Mouse (Mus musculus): ENCODE results near the gene Ets1. TPM values are rescaled to one million over a fixed set of nuclear protein-coding genes. Genes with fewer than 3 reads are reported as not detected.

Ets1 gene
- polyA plus RNA-seq, 1 experiment from 2014 or later: 13.6 TPM

GRCm38 (mm10) chr9:32685793-32686558 is 50.0 kb downstream of the Ets1 start:
- no peak overlapping the region for H3K27ac ChIP-seq (ENCODE audit: low read depth, low read length)
- TF ChIP-seq CTCF (IDR thresholded peaks at IDR 0.05; ENCODE audit: low read depth): no peak
- H3K9me3 ChIP-seq (ENCODE audit: control insufficient read depth): no peaks in the 10 kb centered on the region
- no peaks in the 10 kb centered on the region for H3K36me3 ChIP-seq (ENCODE audit: control insufficient read depth, insufficient read depth)
- no peak for ATAC-seq
- no peak overlapping the region for H3K4me2 ChIP-seq (replicated peaks; ENCODE audit: low read depth)
- H3K4me3 ChIP-seq (ENCODE audit: low read depth, low read length): no peak overlapping the region
- no peaks in the 10 kb centered on the region; the same call in 1 of the 2 replicates for H3K27me3 ChIP-seq (replicated peaks; ENCODE audit: control insufficient read depth, insufficient read depth, low read length)
- WGBS: 46% methylated on average over 8 of the region's 8 CpGs
- no peaks in the 10 kb centered on the region for H3K4me1 ChIP-seq (replicated peaks; ENCODE audit: control insufficient read depth, insufficient read depth, low read length)
- no peak overlapping the region for H3K9ac ChIP-seq (ENCODE audit: low read depth, low read length)

GRCm38 (mm10) chr9:32688351-32688750 is 52.3 kb downstream of the Ets1 start:
- WGBS: 69% methylated on average over 2 of the region's 2 CpGs
- H3K27ac ChIP-seq (ENCODE audit: low read depth, low read length): no peak overlapping the region
- TF ChIP-seq CTCF (IDR thresholded peaks at IDR 0.05; ENCODE audit: low read depth): no peak

GRCm38 (mm10) chr9:32691151-32691925 is 55.3 kb downstream of the Ets1 start:
- H3K4me1 ChIP-seq (replicated peaks; ENCODE audit: control insufficient read depth, insufficient read depth, low read length): no peaks in the 10 kb centered on the region
- no peak overlapping the region for H3K4me2 ChIP-seq (replicated peaks; ENCODE audit: low read depth)
- TF ChIP-seq CTCF (IDR thresholded peaks at IDR 0.05; ENCODE audit: low read depth): no peak
- no peaks in the 10 kb centered on the region for H3K36me3 ChIP-seq (ENCODE audit: control insufficient read depth, insufficient read depth)
- H3K27me3 ChIP-seq (replicated peaks; ENCODE audit: control insufficient read depth, insufficient read depth, low read length): no peaks in the 10 kb centered on the region; the same call in 1 of the 2 replicates
- WGBS: 81% methylated on average over 12 of the region's 12 CpGs
- no peak overlapping the region for H3K27ac ChIP-seq (ENCODE audit: low read depth, low read length)
- H3K4me3 ChIP-seq (ENCODE audit: low read depth, low read length): no peak overlapping the region
- H3K9me3 ChIP-seq (ENCODE audit: control insufficient read depth): no peaks in the 10 kb centered on the region
- no peak for ATAC-seq
- H3K9ac ChIP-seq (ENCODE audit: low read depth, low read length): no peak overlapping the region

More at GRCm38 (mm10) chr9:32688351-32688750, 52.3 kb downstream of the Ets1 start:
- Histone ChIP-seq H3K9ac (ENCODE audit: low read depth, low read length) (no peak overlapping the region), H3K4me2 (replicated peaks; ENCODE audit: low read depth) (no peak overlapping the region), H3K4me3 (ENCODE audit: low read depth, low read length) (no peak overlapping the region), H3K9me3 (ENCODE audit: control insufficient read depth) (no peaks in the 10 kb centered on the region), H3K27me3 (replicated peaks; ENCODE audit: control insufficient read depth, insufficient read depth, low read length) (no peaks in the 10 kb centered on the region; the same call in 1 of the 2 replicates), H3K36me3 (ENCODE audit: control insufficient read depth, insufficient read depth) (no peaks in the 10 kb centered on the region), H3K4me1 (replicated peaks; ENCODE audit: control insufficient read depth, insufficient read depth, low read length) (no peaks in the 10 kb centered on the region)
- ATAC-seq: no peak

DNA sequence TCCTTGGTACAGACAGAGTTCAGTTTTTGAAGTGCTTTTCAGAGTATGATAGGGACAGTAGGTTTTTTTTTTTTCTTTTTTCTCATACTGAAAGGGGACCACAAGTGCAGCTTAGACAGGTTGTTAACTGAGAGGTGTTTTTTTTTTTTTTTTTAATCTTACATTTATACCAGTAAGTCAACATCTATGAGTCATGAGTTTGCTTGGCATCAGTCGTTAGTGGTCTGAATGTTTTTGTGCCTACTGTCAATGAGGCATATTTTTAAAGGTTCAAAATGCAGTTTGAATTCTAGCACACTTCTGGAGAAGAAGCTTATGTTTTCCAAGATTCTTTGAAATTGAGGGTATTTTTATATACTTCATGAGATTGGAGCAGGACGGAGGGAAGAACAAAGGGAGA is 56.9 kb downstream of the Ets1 start:
- Histone ChIP-seq H3K27ac (ENCODE audit: low read depth, low read length) (no peak overlapping the region), H3K36me3 (ENCODE audit: control insufficient read depth, insufficient read depth) (no peaks in the 10 kb centered on the region), H3K4me3 (ENCODE audit: low read depth, low read length) (no peak overlapping the region), H3K9ac (ENCODE audit: low read depth, low read length) (no peak overlapping the region), H3K27me3 (replicated peaks; ENCODE audit: control insufficient read depth, insufficient read depth, low read length) (no peaks in the 10 kb centered on the region; the same call in 1 of the 2 replicates), H3K4me2 (replicated peaks; ENCODE audit: low read depth) (no peak overlapping the region), H3K4me1 (replicated peaks; ENCODE audit: control insufficient read depth, insufficient read depth, low read length) (no peaks in the 10 kb centered on the region), H3K9me3 (ENCODE audit: control insufficient read depth) (no peaks in the 10 kb centered on the region)
- 62% methylated on average over 2 of the region's 2 CpGs for WGBS
- ATAC-seq: no peak
- TF ChIP-seq CTCF (IDR thresholded peaks at IDR 0.05; ENCODE audit: low read depth): no peak

- TF ChIP-seq CTCF (IDR thresholded peaks at IDR 0.05; ENCODE audit: low read depth): no peak
- no peak overlapping the region for H3K4me3 ChIP-seq (ENCODE audit: low read depth, low read length)
- WGBS: 74% methylated on average over 3 of the region's 3 CpGs
- H3K4me1 ChIP-seq (replicated peaks; ENCODE audit: control insufficient read depth, insufficient read depth, low read length): no peaks in the 10 kb centered on the region
- no peaks in the 10 kb centered on the region; the same call in 1 of the 2 replicates for H3K27me3 ChIP-seq (replicated peaks; ENCODE audit: control insufficient read depth, insufficient read depth, low read length)
- H3K9me3 ChIP-seq (ENCODE audit: control insufficient read depth): no peaks in the 10 kb centered on the region
- no peak overlapping the region for H3K9ac ChIP-seq (ENCODE audit: low read depth, low read length)
- H3K4me2 ChIP-seq (replicated peaks; ENCODE audit: low read depth): no peak overlapping the region
- no peak overlapping the region for H3K27ac ChIP-seq (ENCODE audit: low read depth, low read length)
- no peaks in the 10 kb centered on the region for H3K36me3 ChIP-seq (ENCODE audit: control insufficient read depth, insufficient read depth)
- no peak for ATAC-seq
Measured at GRCm38 (mm10) chr9:32693411-32693810, 57.4 kb downstream of the Ets1 start.

DNA sequence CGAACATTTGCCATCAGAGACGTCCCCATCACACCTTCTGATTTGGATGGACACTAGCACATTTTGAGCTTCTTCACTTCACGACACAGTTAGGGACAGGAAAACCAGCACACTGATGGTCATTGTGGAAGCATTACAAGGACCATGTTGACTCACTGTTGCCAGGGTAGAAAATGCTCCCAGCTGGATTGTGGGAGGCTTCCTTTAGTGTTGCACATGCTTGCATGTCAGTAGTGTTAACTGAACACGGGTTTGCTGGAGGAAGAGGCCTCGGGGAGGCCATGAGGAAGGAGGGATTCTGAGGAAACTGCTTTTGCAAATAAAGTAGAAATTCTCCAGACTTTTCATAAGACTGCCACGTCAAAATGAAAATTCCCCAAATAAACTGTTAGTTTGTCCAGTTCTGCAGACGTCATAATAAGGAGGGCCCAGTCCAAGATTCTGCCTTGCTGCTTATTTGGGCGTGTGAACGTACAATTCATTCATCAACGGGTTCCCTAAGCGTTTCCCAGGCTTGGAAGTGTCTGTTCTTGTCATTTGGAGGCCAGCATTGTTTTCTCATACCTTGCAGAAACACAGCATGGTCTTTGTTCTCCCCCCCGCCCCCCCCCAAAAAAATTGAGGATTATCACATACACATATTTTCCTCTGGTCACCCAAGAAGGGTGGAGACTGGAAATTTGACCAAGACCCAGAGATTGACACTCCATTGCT is 58.2 kb downstream of the Ets1 start:
- 62% methylated on average over 12 of the region's 12 CpGs for WGBS
- no peak for TF ChIP-seq CTCF (IDR thresholded peaks at IDR 0.05; ENCODE audit: low read depth)
- no peak overlapping the region for H3K4me2 ChIP-seq (replicated peaks; ENCODE audit: low read depth)
- H3K9me3 ChIP-seq (ENCODE audit: control insufficient read depth): no peaks in the 10 kb centered on the region
- H3K9ac ChIP-seq (ENCODE audit: low read depth, low read length): no peak overlapping the region
- H3K27ac ChIP-seq (ENCODE audit: low read depth, low read length): no peak overlapping the region
- no peaks in the 10 kb centered on the region for H3K36me3 ChIP-seq (ENCODE audit: control insufficient read depth, insufficient read depth)
- no peak overlapping the region for H3K4me3 ChIP-seq (ENCODE audit: low read depth, low read length)
- H3K4me1 ChIP-seq (replicated peaks; ENCODE audit: control insufficient read depth, insufficient read depth, low read length): no peaks in the 10 kb centered on the region
- no peak for ATAC-seq
- H3K27me3 ChIP-seq (replicated peaks; ENCODE audit: control insufficient read depth, insufficient read depth, low read length): no peaks in the 10 kb centered on the region; the same call in 1 of the 2 replicates
